Mouse (Mus musculus) cerebellum, adult 11-12 months (tissue): ENCODE measurements around the gene Otud7a.

ENCODE experiments used
- DNase-seq: peaks from one replicate; pipeline ENCODE4 v3.0.0; 2022

Otud7a gene

DNA sequence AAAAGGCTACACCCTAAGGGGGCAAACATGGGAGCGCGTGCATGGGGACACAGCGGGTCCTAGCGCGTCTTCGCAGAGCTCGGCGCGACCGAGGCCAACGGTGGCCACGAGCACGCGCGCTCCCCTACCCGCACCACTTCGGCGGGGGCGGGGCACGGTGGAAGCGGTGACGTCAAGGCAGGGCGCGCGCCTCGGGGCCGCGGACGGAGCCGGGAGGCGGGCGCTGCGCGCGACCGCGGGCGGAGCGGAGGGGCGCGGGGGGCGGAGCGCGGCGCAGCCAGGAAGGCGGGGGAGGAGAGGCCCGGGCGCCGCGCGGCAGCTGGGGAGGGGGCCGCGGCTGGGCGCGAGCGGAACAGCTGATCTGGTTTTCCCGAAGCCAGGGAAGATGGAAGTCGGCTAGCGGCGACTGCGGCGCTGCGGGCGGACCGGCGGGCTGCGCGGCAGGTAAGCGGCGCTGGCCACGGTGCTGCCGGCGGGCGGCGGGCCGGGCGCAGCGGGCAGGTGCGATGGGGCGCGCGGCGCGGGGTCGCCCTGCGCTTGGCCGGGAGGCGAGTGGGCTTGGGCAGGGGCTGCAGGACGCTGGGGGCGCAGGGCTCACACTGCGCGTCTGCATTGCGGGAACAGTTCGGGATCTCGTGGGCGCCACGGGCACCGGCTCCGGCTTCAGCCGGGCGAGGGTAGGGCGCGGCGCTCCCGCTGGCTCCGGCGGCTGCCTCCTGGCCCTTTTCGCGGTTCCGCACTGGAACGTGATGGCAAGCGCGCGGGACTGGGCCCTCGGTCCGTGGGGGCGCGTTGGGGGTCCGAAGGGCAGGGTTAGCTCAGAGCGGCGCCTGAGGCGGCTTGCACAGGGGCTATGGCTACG lies at the start of gene Otud7a:
TSS of gene Otud7a (plus strand) at position 268 of the 862 bp plus-strand sequence.
- DNase-seq = peak; percentile 91

DNA sequence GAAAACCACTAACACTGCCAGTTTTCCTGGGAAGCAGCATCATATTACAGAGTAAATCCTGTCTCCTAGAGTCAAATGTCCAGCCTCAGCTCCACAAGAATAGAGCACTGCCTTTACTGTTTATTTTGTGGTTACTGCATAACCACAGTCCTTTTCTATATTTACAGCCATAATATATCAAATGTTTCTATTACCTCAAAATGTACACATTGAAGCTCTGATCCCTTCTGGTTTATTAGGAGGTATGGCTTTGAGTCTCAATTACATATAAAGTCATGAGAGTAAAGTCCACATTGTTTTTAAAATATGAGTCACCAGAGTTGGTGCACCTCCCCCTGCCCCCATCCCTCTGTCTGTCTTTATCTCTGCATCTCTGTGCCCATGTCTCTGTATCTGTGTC lies 38.6 kb upstream of the Otud7a start:
- no peak for DNase-seq

GRCm38 (mm10) chr7:63445346-63445700 lies 772 bp downstream of the Otud7a start:
- no peak for DNase-seq

GRCm38 (mm10) chr7:63446951-63447350 lies 2.4 kb downstream of the Otud7a start:
- DNase-seq = no peak

GRCm38 (mm10) chr7:63455228-63455627 lies 10.7 kb downstream of the Otud7a start:
- no peak for DNase-seq

DNA sequence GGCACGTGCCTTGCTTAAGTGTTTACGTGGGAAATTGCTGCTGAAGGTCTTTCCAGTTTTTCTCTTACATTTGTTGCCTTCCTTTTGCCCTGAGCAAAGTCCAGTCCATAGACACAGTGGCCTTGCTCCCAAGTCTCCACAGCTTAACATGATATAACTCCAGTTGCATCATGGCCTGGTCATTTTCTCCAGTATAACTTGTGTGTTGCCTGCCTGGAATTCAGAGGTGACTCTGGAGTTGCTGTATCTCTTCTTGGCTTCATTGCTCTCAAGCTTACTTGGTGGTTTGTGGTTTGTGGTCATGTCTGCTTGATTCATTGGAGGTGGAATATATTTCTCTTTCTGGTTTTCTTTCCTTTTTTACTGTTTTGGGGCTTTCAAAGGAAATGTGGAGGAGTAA lies 17.7 kb downstream of the Otud7a start:
- DNase-seq = no peak

DNA sequence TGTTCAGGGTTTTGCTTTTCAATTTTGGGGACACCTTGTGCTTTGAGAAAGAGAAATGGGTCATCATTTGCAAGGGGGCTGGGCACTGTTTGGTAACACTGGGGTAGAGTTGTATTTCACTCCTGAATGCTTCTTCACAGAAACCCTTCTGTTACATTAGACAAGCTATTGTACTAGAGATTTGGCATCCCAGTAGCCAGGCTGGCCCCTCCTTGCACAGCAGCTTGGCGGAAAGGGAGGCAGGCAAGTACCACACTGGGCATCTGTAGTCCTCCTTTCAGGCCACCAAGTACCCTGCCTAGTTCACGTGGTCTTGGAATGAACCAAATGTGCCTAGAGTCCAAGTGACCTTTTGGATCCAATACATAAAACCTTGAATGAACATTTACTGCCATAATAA lies 18.1 kb downstream of the Otud7a start:
- DNase-seq = no peak

GRCm38 (mm10) chr7:63466729-63467128 lies 22.2 kb downstream of the Otud7a start:
- no peak for DNase-seq

DNA sequence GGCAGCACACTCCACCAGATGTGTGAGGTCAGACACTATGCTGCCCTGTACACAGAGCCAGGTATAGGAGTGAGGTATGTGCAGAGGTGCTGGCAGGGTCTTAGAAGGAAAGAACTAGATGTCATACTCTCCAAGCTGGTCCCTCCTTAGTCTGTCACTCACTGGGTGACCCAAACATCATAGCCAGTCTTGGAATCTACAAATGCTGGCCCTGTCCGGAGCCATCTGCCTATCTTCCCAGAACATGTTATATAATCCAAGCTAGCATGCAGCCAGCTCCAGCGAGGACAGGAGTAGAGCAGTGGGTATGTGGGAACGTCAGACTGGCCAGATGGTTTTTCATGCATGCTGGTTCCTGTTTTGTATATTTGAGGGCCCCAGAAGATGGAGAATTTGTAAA lies 23.7 kb downstream of the Otud7a start:
- peak; percentile 88 for DNase-seq

DNA sequence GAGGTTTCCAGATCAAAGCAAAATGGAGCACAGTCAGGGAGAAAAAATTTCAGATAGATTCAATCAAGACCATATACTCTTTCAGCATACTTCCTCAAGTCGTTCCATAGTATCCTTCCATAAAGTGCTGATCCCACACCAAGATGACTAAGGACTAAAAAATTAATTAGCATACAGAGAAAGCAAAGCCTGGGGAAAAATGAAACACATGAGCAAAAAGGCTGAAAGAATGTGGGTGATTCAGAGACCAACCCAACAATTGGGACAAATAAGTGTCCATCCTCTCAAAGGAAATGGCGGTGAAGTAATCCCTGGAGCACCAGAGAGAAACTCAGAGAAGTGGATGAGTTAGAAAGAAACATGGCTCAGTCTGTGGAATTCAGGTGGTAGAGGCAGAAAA lies 38.5 kb downstream of the Otud7a start:
- no peak for DNase-seq

GRCm38 (mm10) chr7:63497051-63497547 lies 52.5 kb downstream of the Otud7a start:
- DNase-seq = no peak

GRCm38 (mm10) chr7:63504202-63504601 lies 59.7 kb downstream of the Otud7a start:
- no peak for DNase-seq

DNA sequence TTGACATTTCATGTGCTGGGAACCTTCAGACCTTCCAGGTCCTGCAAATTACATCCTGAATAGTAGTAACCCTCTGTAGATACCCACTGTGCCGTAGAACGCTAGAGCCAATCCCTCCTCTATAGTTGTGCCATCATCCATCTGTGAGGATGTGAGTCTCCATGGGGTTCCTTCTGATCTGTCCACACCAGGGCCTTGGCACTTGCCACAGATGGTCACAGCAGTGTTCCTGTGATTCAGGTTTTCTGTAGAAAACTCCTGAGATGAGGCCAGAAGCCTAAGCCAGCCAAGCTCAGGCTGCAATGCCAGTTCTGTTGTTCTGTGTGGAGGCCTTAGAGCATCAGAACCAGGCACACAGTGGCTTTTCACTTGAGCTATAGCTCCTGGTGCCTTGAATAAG lies 63.5 kb downstream of the Otud7a start:
- peak; percentile 97 for DNase-seq

DNA sequence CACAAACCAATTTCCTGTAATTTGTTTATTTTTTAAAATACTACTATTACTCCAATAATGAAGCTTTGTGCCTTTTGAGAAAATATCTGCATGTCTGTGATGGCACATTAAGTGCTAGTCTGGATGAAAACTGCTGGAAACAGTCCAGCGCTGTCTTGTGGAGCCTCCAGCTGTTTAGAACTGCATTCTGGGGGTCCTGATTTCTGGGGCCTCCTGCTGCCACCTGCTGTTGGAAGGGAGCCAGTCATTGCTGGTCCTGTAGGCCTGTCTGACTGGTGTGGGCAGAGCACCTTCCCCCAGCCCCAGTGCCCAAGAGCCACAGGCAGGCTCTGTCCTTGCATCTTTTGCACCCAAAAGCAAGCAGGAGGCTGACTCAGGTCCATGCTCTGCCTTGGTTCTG lies 65.3 kb downstream of the Otud7a start:
- DNase-seq = peak; percentile 57

DNA sequence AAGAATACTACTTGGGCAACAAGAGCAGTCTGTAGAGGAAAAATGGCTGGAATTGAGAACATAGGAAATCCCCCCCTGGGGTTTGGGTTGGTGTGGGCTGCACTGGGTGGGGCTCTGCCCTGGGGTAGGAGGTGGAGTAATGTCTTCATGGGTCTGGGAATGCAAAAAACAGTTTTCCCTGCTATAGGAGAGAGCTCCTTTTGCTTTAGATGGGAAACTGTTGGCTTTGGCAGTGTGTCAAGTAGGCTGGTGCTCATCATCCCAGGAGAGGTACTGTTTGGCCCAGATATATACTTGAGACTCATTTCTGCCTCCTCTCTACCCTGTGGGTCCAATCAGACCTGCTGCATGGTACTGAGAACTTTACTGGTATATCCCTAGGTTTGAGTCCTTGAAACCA lies 66.9 kb downstream of the Otud7a start:
- DNase-seq = peak; percentile 50

DNA sequence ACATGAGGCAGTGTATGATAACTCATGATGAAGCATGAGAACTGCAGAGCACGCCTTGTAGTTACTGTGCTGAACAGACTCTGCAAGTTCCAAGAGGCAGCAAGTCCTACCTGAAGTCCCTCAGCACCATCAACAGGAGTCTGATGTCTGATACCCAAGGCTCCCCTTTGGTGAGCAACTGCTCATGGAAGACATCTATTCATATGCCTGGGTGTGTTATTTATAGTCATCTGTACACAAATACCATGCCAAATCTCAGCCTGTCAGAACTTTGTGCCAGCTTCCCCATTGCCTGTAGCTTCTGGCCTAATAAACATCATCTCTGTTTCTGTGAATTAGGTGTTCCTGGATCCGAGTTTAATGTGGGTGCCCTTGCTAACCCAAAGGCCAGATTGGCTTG lies 68.0 kb downstream of the Otud7a start:
- DNase-seq = peak; percentile 89

GRCm38 (mm10) chr7:63516141-63516895 lies 71.8 kb downstream of the Otud7a start:
- DNase-seq = no peak

DNA sequence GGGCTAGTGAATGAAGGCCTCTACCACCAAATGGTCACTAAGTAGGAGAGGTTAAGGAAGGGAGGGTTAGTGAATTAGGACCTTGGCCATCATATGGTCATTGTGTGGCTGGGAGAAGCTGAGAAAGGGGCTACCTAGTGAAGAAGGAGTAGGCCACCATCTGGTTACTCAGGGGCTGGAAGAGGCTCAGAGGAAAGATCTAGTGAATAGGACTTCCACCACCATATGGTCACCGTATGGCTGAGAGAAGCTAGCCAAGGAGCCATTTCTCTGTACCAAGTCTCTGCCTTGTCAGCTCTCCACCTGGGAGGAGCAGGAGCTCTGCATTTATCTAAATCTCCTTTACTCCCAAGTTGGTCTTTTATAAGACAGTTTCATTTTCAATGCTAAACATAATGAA lies 75.7 kb downstream of the Otud7a start:
- peak; percentile 95 for DNase-seq

GRCm38 (mm10) chr7:63522403-63522802 lies 77.9 kb downstream of the Otud7a start:
- no peak for DNase-seq

DNA sequence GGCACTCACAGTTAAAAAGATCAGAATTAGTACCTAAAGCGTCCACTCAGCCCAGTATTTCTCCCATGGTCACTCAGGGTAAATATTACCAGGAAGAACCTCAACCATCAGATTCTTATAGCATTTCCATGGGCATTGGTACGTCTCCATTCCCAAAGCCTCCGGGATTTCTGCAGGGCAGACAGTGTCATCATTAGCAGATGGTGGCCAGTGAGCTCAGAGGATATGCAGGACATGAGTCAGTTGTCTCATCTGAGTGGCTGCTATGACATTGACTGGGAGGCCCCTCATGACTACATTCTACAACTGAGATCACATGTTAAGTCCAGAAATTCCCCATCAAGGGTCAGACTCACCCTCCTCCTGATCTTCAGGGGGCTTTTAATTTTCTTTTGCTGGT lies 78.5 kb downstream of the Otud7a start:
- DNase-seq = no peak

DNA sequence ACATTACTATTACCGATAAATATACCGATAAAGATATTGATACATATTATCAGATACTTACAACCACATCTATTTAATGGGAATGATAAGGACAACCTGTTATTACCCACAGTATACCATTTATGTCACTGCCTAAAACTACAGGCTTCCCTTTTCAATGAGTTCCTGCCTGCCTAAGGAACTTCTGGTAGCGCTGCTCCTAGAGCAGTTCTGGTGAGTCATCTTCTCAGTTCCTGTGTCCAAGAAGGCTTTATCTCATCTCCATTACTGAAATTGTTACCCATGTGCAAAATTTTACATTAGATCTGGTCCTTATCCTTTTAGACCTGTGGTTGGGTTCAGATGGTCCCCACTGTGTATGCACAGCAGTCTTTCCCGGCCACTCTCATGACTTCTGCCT lies 95.7 kb downstream of the Otud7a start:
- no peak for DNase-seq

- peak; percentile 44 for DNase-seq
Observed at GRCm38 (mm10) chr7:63554457-63554856, 109.9 kb downstream of the Otud7a start.

DNA sequence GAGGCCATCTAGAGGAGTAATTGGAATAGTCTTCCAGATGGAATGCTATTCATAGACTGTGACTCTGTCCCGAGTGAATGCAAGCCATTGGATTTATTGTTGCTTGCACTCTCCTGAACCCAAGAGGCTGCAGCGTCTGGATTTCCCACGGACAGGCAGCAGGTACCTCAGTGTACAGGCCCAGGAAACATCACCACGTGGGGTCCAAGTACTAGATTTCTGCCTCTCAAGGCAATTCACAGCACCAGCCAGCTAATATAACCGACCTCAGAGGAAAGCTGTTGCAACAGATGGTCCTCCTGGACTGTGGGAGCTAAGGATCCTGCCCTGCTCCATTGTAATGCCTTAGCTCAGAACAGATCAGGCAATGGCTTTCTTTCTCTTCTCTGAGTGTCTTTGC lies 111.8 kb downstream of the Otud7a start:
- DNase-seq = peak; percentile 86

DNA sequence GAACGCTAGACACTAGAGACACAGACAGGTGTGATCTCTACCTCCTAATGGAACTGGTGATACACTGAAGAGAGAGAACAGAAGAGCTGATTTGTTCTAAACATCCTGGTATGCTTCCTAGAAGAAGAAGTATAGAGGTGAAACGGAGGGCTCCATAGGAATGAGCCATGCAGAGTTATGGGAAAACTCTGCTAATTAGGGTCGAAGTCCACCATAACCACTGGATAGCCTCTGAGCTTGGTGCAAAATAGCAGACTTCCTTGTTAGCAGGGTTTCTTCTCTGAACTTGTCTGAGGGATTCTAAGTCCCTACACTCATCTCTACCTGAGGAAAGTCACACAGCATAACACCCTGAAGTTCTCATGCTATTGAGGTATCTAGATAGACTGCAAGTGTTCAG lies 114.4 kb downstream of the Otud7a start:
- no peak for DNase-seq
